Mouse (Mus musculus): ENCODE results near the gene Ankrd22. TPM values are rescaled to one million over a fixed set of nuclear protein-coding genes. Genes with fewer than 3 reads are reported as not detected.
A peak's percentile ranks its signal among the peaks of the same experiment; 100 is the strongest.

Gene Ankrd22
- polyA plus RNA-seq, 1 experiment from 2014 or later, result 0.14 TPM

DNA sequence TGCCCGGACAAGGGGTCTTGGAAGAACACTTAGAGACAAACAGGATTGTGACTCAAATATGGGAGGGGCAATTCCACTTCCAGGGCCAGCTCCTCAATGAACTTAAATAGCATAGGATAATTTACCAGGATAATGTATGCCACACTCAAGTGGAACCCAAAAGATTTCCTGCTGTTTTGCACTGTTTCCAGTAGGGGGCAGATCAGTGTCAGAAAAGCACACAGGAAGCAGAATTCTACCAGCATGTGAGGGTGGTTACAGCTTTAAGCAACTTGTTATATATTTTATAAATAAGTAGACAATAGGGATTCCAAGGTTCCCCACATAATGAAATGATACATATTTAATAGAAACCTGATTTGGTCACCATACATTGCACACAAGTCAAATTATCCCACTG, 13.9 kb downstream of the Ankrd22 start:
- no peak overlapping the region for H3K4me3 ChIP-seq (ENCODE audit: low read depth, low read length)
- H3K4me2 ChIP-seq (replicated peaks; ENCODE audit: low read depth, low read length), result no peak overlapping the region
- peak; percentile 66 for DNase-seq (ENCODE audit: low spot score)
- no peak for ATAC-seq
- no peaks in the 10 kb centered on the region for H3K36me3 ChIP-seq (ENCODE audit: insufficient read depth, low read length)
- 63% methylated on average over 1 of the region's 1 CpGs for WGBS
- H3K27me3 ChIP-seq (replicated peaks; ENCODE audit: insufficient read depth, low read length), result no peaks in the 10 kb centered on the region
- TF ChIP-seq CTCF (IDR thresholded peaks at IDR 0.05) (peak; percentile 75), EP300 (IDR thresholded peaks at IDR 0.05) (no peak)
- no peaks in the 10 kb centered on the region for H3K4me1 ChIP-seq (ENCODE audit: insufficient read depth, low read depth, low read length)
- no peak overlapping the region for H3K27ac ChIP-seq (ENCODE audit: low read length)
- H3K9ac ChIP-seq (replicated peaks; ENCODE audit: low read depth), result no peak overlapping the region
- no peaks in the 10 kb centered on the region for H3K9me3 ChIP-seq (ENCODE audit: low read length)

GRCm38 (mm10) chr19:34148421-34148820, 17.4 kb downstream of the Ankrd22 start:
- H3K9ac ChIP-seq (replicated peaks; ENCODE audit: low read depth), result no peak overlapping the region
- no peaks in the 10 kb centered on the region for H3K9me3 ChIP-seq (ENCODE audit: low read length)
- H3K4me1 ChIP-seq (ENCODE audit: insufficient read depth, low read depth, low read length), result no peaks in the 10 kb centered on the region
- 61% methylated on average over 4 of the region's 4 CpGs for WGBS
- H3K27me3 ChIP-seq (replicated peaks; ENCODE audit: insufficient read depth, low read length), result no peaks in the 10 kb centered on the region
- no peak overlapping the region for H3K27ac ChIP-seq (ENCODE audit: low read length)
- DNase-seq (ENCODE audit: low spot score) (no peak), ATAC-seq (no peak)
- TF ChIP-seq CTCF (IDR thresholded peaks at IDR 0.05) (no peak), EP300 (IDR thresholded peaks at IDR 0.05) (no peak)
- no peak overlapping the region for H3K4me2 ChIP-seq (replicated peaks; ENCODE audit: low read depth, low read length)
- no peak overlapping the region for H3K4me3 ChIP-seq (ENCODE audit: low read depth, low read length)
- no peaks in the 10 kb centered on the region for H3K36me3 ChIP-seq (ENCODE audit: insufficient read depth, low read length)

DNA sequence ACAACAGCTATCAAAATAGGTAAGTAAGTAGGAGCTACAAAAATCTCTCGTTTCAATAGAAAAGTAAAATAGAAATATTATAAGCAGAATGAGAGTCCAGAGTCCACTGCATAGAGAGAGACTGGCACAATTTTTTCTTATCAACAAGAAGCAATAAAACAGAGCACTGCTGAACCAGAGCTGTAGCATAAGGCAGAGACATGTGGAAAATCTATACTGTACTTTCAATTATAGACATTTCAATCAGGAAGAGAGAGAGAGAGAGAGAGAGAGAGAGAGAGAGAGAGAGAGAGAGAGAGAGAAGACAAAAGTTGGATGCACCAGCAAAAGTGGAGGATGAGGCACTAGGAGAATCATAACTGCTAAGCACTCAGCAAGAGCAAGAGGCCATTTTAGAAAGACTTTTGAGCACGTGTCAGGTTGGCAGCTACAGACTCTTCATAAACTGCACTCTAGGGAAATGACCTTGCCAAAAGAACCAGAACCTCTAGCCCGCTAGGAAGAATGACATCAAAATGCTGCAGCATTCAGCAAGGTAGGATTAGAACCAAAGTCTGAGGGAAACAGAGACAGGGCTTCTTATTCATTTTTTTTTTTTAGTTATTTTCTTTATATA, 26.3 kb downstream of the Ankrd22 start:
- 80% methylated on average over 3 of the region's 3 CpGs for WGBS
- no peak for DNase-seq (ENCODE audit: low spot score)
- TF ChIP-seq EP300 (IDR thresholded peaks at IDR 0.05) (no peak), CTCF (IDR thresholded peaks at IDR 0.05) (no peak)
- no peak overlapping the region for H3K4me3 ChIP-seq (ENCODE audit: low read depth, low read length)
- H3K4me1 ChIP-seq (ENCODE audit: insufficient read depth, low read depth, low read length), result no peaks in the 10 kb centered on the region
- H3K27ac ChIP-seq (ENCODE audit: low read length), result no peak overlapping the region
- H3K36me3 ChIP-seq (ENCODE audit: insufficient read depth, low read length), result no peaks in the 10 kb centered on the region
- H3K4me2 ChIP-seq (replicated peaks; ENCODE audit: low read depth, low read length), result no peak overlapping the region
- ATAC-seq, result no peak
- no peak overlapping the region for H3K9ac ChIP-seq (replicated peaks; ENCODE audit: low read depth)
- H3K27me3 ChIP-seq (replicated peaks; ENCODE audit: insufficient read depth, low read length), result no peaks in the 10 kb centered on the region
- no peaks in the 10 kb centered on the region for H3K9me3 ChIP-seq (ENCODE audit: low read length)

DNA sequence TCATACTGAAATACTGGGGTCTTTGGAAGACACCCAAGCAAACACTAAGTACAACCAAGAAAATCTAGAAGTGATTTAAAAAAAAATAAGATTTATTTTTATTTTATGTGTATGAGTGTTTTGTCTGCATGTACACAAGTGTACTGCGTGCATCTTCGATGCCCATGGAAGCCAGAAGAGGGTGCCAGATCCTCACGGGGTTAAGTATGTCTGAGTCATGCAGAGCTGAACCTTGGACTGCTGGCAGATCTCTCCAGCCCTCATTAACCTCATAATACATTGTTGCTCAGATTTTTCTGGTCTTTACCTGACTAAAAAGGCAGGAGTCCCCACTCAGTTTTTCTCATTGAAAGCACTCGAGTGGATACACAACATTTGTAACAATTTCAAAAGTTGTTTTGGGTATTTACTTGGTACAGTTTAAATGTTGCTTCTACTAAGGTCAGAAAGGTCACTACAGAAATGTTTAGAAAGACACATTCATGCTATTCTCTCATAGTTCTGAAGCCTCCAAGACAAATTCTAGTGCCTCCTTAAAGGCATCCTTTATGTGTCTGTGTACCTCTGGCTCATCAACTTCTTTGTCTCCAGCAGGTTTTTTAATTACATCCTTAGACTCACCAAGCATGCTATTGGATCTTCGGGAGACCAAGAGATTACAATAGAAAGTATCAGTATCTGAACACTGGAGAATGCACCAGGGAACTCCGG, 27.0 kb downstream of the Ankrd22 start:
- no peaks in the 10 kb centered on the region for H3K36me3 ChIP-seq (ENCODE audit: insufficient read depth, low read length)
- no peaks in the 10 kb centered on the region for H3K9me3 ChIP-seq (ENCODE audit: low read length)
- 80% methylated on average over 6 of the region's 6 CpGs for WGBS
- no peak overlapping the region for H3K4me3 ChIP-seq (ENCODE audit: low read depth, low read length)
- H3K4me1 ChIP-seq (ENCODE audit: insufficient read depth, low read depth, low read length), result no peaks in the 10 kb centered on the region
- TF ChIP-seq EP300 (IDR thresholded peaks at IDR 0.05), result no peak
- TF ChIP-seq CTCF (IDR thresholded peaks at IDR 0.05), result no peak
- no peak overlapping the region for H3K27ac ChIP-seq (ENCODE audit: low read length)
- H3K27me3 ChIP-seq (replicated peaks; ENCODE audit: insufficient read depth, low read length), result no peaks in the 10 kb centered on the region
- H3K9ac ChIP-seq (replicated peaks; ENCODE audit: low read depth), result no peak overlapping the region
- H3K4me2 ChIP-seq (replicated peaks; ENCODE audit: low read depth, low read length), result no peak overlapping the region
- DNase-seq (ENCODE audit: low spot score), result no peak
- ATAC-seq, result no peak

- Histone ChIP-seq H3K36me3 (ENCODE audit: insufficient read depth, low read length) (no peaks in the 10 kb centered on the region), H3K4me1 (ENCODE audit: insufficient read depth, low read depth, low read length) (no peaks in the 10 kb centered on the region), H3K9ac (replicated peaks; ENCODE audit: low read depth) (no peak overlapping the region), H3K9me3 (ENCODE audit: low read length) (no peaks in the 10 kb centered on the region), H3K4me2 (replicated peaks; ENCODE audit: low read depth, low read length) (no peak overlapping the region), H3K27ac (ENCODE audit: low read length) (no peak overlapping the region), H3K4me3 (ENCODE audit: low read depth, low read length) (no peak overlapping the region), H3K27me3 (replicated peaks; ENCODE audit: insufficient read depth, low read length) (no peaks in the 10 kb centered on the region)
- TF ChIP-seq EP300 (IDR thresholded peaks at IDR 0.05) (no peak), CTCF (IDR thresholded peaks at IDR 0.05) (no peak)
- DNase-seq (ENCODE audit: low spot score) (no peak), ATAC-seq (no peak)
- 55% methylated on average over 3 of the region's 3 CpGs for WGBS
Observed at GRCm38 (mm10) chr19:34120107-34120731, 45.6 kb downstream of the Ankrd22 start.

GRCm38 (mm10) chr19:34119653-34120052, 46.2 kb downstream of the Ankrd22 start:
- Histone ChIP-seq H3K27ac (ENCODE audit: low read length) (no peak overlapping the region), H3K4me2 (replicated peaks; ENCODE audit: low read depth, low read length) (no peak overlapping the region), H3K27me3 (replicated peaks; ENCODE audit: insufficient read depth, low read length) (no peaks in the 10 kb centered on the region), H3K36me3 (ENCODE audit: insufficient read depth, low read length) (no peaks in the 10 kb centered on the region), H3K4me3 (ENCODE audit: low read depth, low read length) (no peak overlapping the region), H3K9ac (replicated peaks; ENCODE audit: low read depth) (no peak overlapping the region), H3K4me1 (ENCODE audit: insufficient read depth, low read depth, low read length) (no peaks in the 10 kb centered on the region), H3K9me3 (ENCODE audit: low read length) (no peaks in the 10 kb centered on the region)
- TF ChIP-seq EP300 (IDR thresholded peaks at IDR 0.05) (no peak), CTCF (IDR thresholded peaks at IDR 0.05) (no peak)
- WGBS, result 50% methylated on average over 4 of the region's 4 CpGs
- DNase-seq (ENCODE audit: low spot score) (no peak), ATAC-seq (no peak)
